Mouse (Mus musculus) cerebellum, adult 2 months (tissue): ENCODE data around the gene Hrh1.

Experiments used
- CTCF ChIP-seq: fragments of 200-500 bp; IDR thresholded peaks from 2 replicates; pipeline ENCODE4 v1.5.1; 2011; ENCODE audit warnings: low read depth, mild to moderate bottlenecking, control low read depth, low read length, moderate library complexity, borderline replicate concordance; ENCODE audit not compliant: insufficient read depth
- POLR2A ChIP-seq: fragments of 200-500 bp; IDR thresholded peaks from 2 replicates; pipeline ENCODE4 v1.6.1; 2011; ENCODE audit warnings: low read length, control low read depth, borderline replicate concordance; ENCODE audit not compliant: insufficient read depth

DNA sequence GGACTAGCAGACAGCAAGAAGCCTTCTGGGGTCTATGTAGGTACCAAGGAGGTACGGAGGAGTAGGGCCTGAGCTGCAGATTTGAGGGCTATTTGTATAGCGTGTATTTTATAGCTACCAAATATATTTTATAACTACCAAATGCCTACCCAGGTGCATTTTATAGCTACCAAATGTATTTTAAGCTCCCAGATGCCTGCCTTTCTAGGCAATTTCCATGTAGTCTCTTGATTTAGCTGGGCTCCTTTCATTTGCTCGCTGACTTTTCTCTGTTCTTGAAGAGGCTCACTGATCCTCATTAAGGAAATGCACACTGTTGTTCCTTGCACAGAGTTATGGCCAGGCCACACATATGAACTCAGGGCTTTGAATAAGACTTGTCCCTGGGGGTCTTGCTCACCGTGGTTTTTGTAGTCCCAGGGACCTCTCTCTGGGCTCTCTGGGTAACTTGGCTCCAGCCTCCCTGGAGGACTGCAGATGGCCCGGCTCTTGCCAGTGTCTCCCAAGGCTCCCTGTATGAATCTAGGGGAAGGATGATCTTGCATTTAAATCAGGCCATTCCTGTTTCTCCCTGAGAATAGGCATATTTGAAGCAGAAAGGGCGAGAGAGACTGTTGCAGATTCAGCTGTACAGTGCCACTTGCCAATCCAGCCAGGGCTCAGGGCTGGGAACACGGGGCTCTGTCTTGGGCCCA is 7.2 kb downstream of the Hrh1 start:
- TF ChIP-seq POLR2A, result no peak
- TF ChIP-seq CTCF, result no peak
